Mouse (Mus musculus) liver, embryonic 14.5 days (tissue): ENCODE measurements around the gene Pald1. TPM values are rescaled to one million over a fixed set of nuclear protein-coding genes. Genes with fewer than 3 reads are reported as not detected.

Experiments
- ATAC-seq: fragments of 200-750 bp; cut with Nextera tagmentation; 2 replicates; pipeline ENCODE4 v1.8.0; 2017; ENCODE audit warnings: moderate number of reproducible peaks, mild to moderate bottlenecking, moderate library complexity; ENCODE audit not compliant: insufficient read depth
- DNase-seq, 3 experiments: peaks; one replicate each; pipeline ENCODE4 v3.0.0-alpha.2; 2012 to 2013; ENCODE audit warnings: low read depth in 3 of 3, low spot score in 3 of 3
- H3K27ac ChIP-seq: fragments of 300-500 bp; sonication (generic); 2 replicates; pipeline ENCODE4 v1.5.1; 2014; ENCODE audit warnings: moderate library complexity, mild to moderate bottlenecking, control low read depth, inconsistent platforms
- H3K27me3 ChIP-seq: fragments of 300-500 bp; sonication (generic); 2 replicates; pipeline ENCODE4 v1.6.1; 2014; ENCODE audit warnings: mild to moderate bottlenecking, low read length, moderate library complexity; ENCODE audit not compliant: control insufficient read depth, insufficient read depth
- H3K36me3 ChIP-seq: fragments of 300-500 bp; sonication (generic); replicated peaks from 2 replicates; pipeline ENCODE4 v1.6.1; 2014; ENCODE audit warnings: low read depth; ENCODE audit not compliant: control insufficient read depth, insufficient read depth
- H3K4me1 ChIP-seq, 2 experiments: fragments of 200-500 bp in 1 of 2; fragments of 300-500 bp in 1 of 2; sonication (generic) in 1 of 2; replicated peaks; 2 replicates each; pipeline ENCODE4 v1.6.1; 2012 to 2014; ENCODE audit warnings: antibody characterized with exemption in 1 of 2, inconsistent platforms in 1 of 2, low read length in 1 of 2; ENCODE audit not compliant: control insufficient read depth in 2 of 2, insufficient read depth in 2 of 2
- H3K4me2 ChIP-seq: fragments of 300-500 bp; sonication (generic); 2 replicates; pipeline ENCODE4 v1.6.1; 2014; ENCODE audit warnings: low read depth, mild to moderate bottlenecking, control low read depth, moderate library complexity
- H3K4me3 ChIP-seq, 2 experiments: fragments of 200-500 bp in 1 of 2; fragments of 300-500 bp in 1 of 2; sonication (generic) in 1 of 2; 2 replicates each; pipeline ENCODE4 v1.5.1; 2012 to 2014; ENCODE audit warnings: low read depth in 2 of 2, low read length in 2 of 2, mild to moderate bottlenecking in 2 of 2, control low read depth in 1 of 2, inconsistent platforms in 1 of 2, moderate library complexity in 1 of 2; ENCODE audit not compliant: insufficient read depth in 1 of 2
- H3K9ac ChIP-seq: fragments of 300-500 bp; sonication (generic); replicated peaks from 2 replicates; pipeline ENCODE4 v1.6.1; 2014; ENCODE audit warnings: mild to moderate bottlenecking, control low read depth, moderate library complexity
- H3K9me3 ChIP-seq: fragments of 300-500 bp; sonication (generic); 2 replicates; pipeline ENCODE4 v1.6.1; 2016; ENCODE audit warnings: low read length, mixed read lengths; ENCODE audit not compliant: control insufficient read depth
- CTCF ChIP-seq: IDR thresholded peaks from 2 replicates; pipeline ENCODE4 v1.5.1; 2016; ENCODE audit warnings: antibody characterized with exemption, low read depth, control low read depth
- EP300 ChIP-seq: IDR thresholded peaks from 2 replicates; pipeline ENCODE4 v1.6.1; 2016; ENCODE audit warnings: antibody characterized with exemption, low read depth
- whole genome bisulfite sequencing: fragments of 180-500 bp; shearing (Covaris S2); extraction: QIAGEN DNeasy Blood & Tissue Kit; methylation state at CpG from one replicate; pipeline ENCODE4 v1.1.7; 2014; ENCODE audit not compliant: insufficient replicate concordance; 5-methylcytosine and 5-hydroxymethylcytosine counted together
- polyA plus RNA-seq, 2 experiments: library from polyadenylated mRNA; depleted of rRNA in 1 of 2; stranded (reverse) in 1 of 2; unstranded in 1 of 2; fragments of >200 nt; fragmentation: Nextera tagmentation in 1 of 2; extraction: Ambion mirVana in 1 of 2; gene quantifications; 2 replicates each; pipeline versions ENCODE4 v1.2.1 to v1.2.3; 2012 to 2014

The Pald1 gene
- polyA plus RNA-seq, 2 experiments: 4.0 to 4.4 TPM

DNA sequence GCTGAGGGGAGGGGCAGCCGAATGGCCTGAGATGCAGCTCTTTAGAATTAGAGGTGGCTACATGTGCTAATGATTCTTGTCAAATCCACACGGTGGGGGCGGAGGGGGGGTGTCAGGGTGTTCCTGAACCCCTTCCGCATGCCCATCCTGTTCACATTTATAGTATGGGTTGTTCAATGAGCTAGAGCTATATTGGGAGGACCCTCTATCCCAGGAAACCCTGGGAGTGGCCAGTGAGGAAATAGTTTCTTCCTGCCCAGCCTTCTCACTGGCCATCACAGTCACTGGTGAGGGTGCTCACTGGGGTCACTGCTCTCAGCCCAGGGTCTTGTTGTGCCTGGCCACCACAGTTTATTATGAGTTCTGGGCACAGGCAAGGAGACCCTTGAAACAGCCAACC is 36.7 kb upstream of the Pald1 start:
- H3K27me3 ChIP-seq: peaks cover 42% of the 10 kb centered on the region
- no peak overlapping the region for H3K9ac ChIP-seq
- TF ChIP-seq CTCF (no peak), EP300 (no peak)
- H3K9me3 ChIP-seq: no peaks in the 10 kb centered on the region
- WGBS: 44% methylated on average over 4 of the region's 4 CpGs
- H3K4me3 ChIP-seq: no peak overlapping the region
- no peak overlapping the region for H3K27ac ChIP-seq
- DNase-seq: no peak
- no peak overlapping the region for H3K4me2 ChIP-seq
- H3K4me1 ChIP-seq: peaks cover 7 to 17% of the 10 kb centered on the region in 2 experiments
- H3K36me3 ChIP-seq: no peaks in the 10 kb centered on the region
- no peak for ATAC-seq

DNA sequence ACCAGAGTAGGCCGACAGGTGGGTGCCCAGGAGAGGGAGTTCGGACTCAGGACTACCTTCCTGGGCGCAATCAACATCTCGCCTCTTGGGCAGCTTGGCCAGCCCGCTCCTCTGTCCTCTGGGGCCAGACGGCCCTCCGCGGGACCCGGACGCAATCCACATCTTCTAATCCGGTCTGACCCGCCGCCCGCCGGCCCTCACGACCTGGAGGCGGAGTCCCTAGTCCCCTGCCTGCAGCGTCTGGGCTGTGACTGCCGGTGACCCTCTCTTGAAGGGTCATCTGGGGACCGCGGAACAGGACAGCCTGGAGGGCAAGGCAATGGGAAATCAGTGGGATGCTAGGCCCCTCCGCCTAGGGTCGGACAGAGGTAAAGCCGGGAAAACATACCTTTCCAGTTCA is 35.8 kb upstream of the Pald1 start:
- H3K4me2 ChIP-seq: peak overlapping the region; percentile 71
- H3K4me3 ChIP-seq: no peak overlapping the region
- no peaks in the 10 kb centered on the region for H3K36me3 ChIP-seq
- no peak overlapping the region for H3K9ac ChIP-seq
- DNase-seq (no peak), ATAC-seq (no peak)
- H3K27me3 ChIP-seq: peaks cover 42% of the 10 kb centered on the region
- H3K4me1 ChIP-seq: peaks cover 11 to 18% of the 10 kb centered on the region in 2 experiments
- H3K9me3 ChIP-seq: no peaks in the 10 kb centered on the region
- WGBS: 12% methylated on average over 23 of the region's 24 CpGs
- TF ChIP-seq CTCF: no peak
- TF ChIP-seq EP300: no peak
- H3K27ac ChIP-seq: no peak overlapping the region

DNA sequence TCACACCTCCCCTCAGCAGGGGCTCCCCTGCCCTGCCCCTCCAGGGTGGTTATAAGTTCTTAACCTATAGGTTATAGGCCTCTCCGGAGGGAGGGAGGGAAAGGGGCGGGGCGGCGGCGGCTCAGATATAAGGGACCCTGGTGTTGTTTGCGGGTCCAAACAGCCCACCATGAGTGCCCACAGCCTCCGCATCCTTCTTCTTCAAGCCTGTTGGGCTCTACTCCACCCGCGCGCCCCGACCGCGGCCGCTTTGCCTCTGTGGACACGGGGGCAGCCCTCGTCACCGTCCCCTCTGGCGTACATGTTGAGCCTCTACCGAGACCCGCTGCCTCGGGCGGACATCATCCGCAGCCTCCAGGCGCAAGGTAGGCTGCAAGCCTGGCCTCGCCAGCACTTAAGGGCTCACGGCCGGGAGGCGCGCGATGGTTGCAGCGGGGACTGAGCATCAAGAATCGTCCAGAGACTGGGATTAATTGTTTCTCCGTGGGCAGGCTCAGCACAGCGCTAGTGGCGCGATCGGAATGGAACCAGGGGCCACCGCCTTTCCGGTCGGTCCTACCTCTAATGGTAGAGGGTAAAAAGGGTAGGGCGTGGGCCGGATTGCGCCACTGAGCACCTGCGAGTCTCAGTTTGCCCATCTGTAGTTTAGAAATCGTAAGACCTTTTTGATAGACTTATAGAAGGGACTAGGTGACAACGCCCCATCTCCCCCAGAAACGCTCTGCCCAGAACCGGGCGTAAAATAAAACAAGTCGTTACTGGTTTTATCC is 35.0 kb upstream of the Pald1 start:
- Histone ChIP-seq H3K4me1 (peaks cover 19 to 25% of the 10 kb centered on the region in 2 experiments), H3K27me3 (peaks cover 42% of the 10 kb centered on the region), H3K4me3 (peak overlapping the region; percentile 12 to 48), H3K27ac (no peak overlapping the region), H3K9me3 (no peaks in the 10 kb centered on the region), H3K4me2 (peak overlapping the region; percentile 71), H3K36me3 (no peaks in the 10 kb centered on the region), H3K9ac (peak overlapping the region; percentile 24)
- no peak for ATAC-seq
- no peak for DNase-seq
- WGBS: 1% methylated on average over 50 of the region's 50 CpGs
- TF ChIP-seq CTCF: no peak
- no peak for TF ChIP-seq EP300

DNA sequence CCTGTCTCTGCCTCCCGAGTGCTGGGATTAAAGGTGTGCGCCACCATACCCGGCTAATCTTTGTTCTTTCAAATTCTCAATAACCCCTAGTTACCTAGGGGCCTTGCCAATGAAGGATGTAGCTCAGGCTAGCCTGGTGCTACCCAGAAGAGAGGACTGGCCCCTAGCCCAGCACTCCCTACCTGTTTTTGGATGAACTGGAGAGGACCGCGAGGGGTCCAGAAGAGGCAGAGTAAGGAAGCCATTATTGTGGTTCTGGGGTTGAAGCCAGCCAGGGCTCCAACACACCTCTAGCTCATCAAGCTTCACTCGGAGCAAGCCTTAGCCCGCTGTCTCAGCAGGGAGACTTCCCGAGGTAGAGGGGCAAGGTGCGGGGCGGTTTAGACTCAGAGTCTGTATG is 34.3 kb upstream of the Pald1 start, which contains the start of gene Nodal:
Gene Nodal (plus strand): TSS at position 301 of the 400 bp plus-strand sequence.
- Histone ChIP-seq H3K9ac (peak within 1 kb of the TSS; percentile 24), H3K4me3 (peak within 1 kb of the TSS; percentile 12 to 48), H3K4me1 (peaks cover 22 to 31% of the 10 kb centered on the region in 2 experiments), H3K4me2 (peak within 1 kb of the TSS; percentile 71), H3K27me3 (peaks cover 42% of the 10 kb centered on the region), H3K9me3 (no peaks in the 10 kb centered on the region), H3K36me3 (no peaks in the 10 kb centered on the region), H3K27ac (no peak within 1 kb of the TSS)
- TF ChIP-seq CTCF (0 out of 2 replicates have a peak, but pooled peaks have one; percentile 21), EP300 (no peak)
- DNase-seq (no peak), ATAC-seq (no peak)
- 28% methylated on average over 10 of the region's 10 CpGs for WGBS

DNA sequence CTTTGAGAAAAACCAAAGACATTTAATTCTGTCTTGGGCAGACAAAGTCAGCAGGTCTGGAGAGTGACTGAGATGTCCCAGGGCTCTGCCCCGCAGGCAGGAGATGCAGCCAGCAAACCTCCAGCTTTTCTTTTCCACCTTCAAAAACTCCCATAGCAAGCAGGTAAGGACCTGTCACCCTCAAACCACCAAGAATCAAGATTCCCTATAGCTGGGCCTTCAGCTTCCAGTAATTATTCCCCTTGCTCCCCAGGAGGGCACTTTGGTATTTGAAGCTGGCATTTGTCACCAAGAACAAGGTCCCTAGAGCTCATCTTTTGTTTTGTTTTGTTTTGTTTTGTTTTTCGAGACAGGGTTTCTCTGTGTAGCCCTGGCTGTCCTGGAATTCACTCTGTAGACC is 33.7 kb upstream of the Pald1 start:
- no peak overlapping the region for H3K9ac ChIP-seq
- no peak overlapping the region for H3K27ac ChIP-seq
- H3K4me3 ChIP-seq: no peak overlapping the region
- no peak for DNase-seq
- no peaks in the 10 kb centered on the region for H3K36me3 ChIP-seq
- TF ChIP-seq CTCF (no peak), EP300 (no peak)
- no peaks in the 10 kb centered on the region for H3K9me3 ChIP-seq
- H3K27me3 ChIP-seq: peaks cover 42% of the 10 kb centered on the region
- 51% methylated on average over 2 of the region's 2 CpGs for WGBS
- ATAC-seq: no peak
- H3K4me1 ChIP-seq: peaks cover 26 to 36% of the 10 kb centered on the region in 2 experiments
- no peak overlapping the region for H3K4me2 ChIP-seq
